Mouse (Mus musculus): Measurements from ENCODE around the gene C530008M17Rik.

DNA sequence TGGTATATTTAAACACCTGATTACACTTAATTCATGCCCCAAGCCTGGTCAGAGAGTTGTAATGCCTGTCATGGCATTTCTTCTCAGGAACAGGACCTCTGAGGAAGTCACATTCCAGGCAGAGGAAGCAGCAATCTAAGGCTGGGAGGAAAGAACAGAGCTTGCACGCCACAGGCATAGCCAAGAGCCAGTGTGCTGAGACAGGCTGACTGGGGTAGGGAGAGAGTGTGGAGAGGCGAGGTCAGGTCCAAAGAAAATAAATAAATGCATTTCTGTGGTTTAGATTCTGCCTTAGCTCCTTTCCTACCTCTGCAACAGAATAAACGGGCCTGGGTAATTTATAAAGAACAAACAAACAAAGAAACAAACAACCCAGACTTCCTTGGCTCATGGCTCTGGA lies 104.0 kb downstream of the C530008M17Rik start:
- no peak for TF ChIP-seq HCFC1 (IDR thresholded peaks at IDR 0.05; ENCODE audit: low read depth, low read length)
- TF ChIP-seq MAZ (IDR thresholded peaks at IDR 0.05; ENCODE audit: low read depth, low read length), result no peak
- TF ChIP-seq USF1 (IDR thresholded peaks at IDR 0.05; ENCODE audit: low read depth, low read length), result no peak
- TF ChIP-seq EP300 (IDR thresholded peaks at IDR 0.05; ENCODE audit: low read depth in 1 of 2, low read length in 2 of 2), result no peak
- TF ChIP-seq RCOR1 (IDR thresholded peaks at IDR 0.05; ENCODE audit: low read depth, low read length), result no peak
- TF ChIP-seq POLR2A (IDR thresholded peaks at IDR 0.05; ENCODE audit: control insufficient read depth in 1 of 2, insufficient read depth in 1 of 2, low read depth in 1 of 2, low read length in 2 of 2, poor library complexity in 1 of 2), result no peak
- TF ChIP-seq ZMIZ1 (IDR thresholded peaks at IDR 0.05; ENCODE audit: low read depth, low read length), result no peak
- TF ChIP-seq ZNF384 (IDR thresholded peaks at IDR 0.05; ENCODE audit: low read depth, low read length), result no peak
- TF ChIP-seq TCF12 (IDR thresholded peaks at IDR 0.05; ENCODE audit: low read depth, low read length), result no peak
- TF ChIP-seq CTCF (IDR thresholded peaks at IDR 0.05 in 2 of 3, conservative IDR thresholded peaks at IDR 0.05 in 1 of 3; ENCODE audit: control insufficient read depth in 1 of 3, insufficient read depth in 1 of 3, low read depth in 2 of 3, low read length in 3 of 3, poor library complexity in 1 of 3, severe bottlenecking in 1 of 3), result no peak
